Mouse (Mus musculus) left cerebral cortex, postnatal 25 days (tissue): ENCODE data around the gene Fbxo41. TPM values are rescaled to one million over a fixed set of nuclear protein-coding genes. Genes with fewer than 3 reads are reported as not detected.
A peak's percentile ranks its signal among the peaks of the same experiment; 100 is the strongest.

Experiments
- DNase-seq, 2 experiments: peaks; one replicate each; pipeline ENCODE4 v3.0.0; 2022; ENCODE audit warnings: low spot score in 2 of 2, mixed read lengths in 1 of 2
- intact Hi-C: fragments of 180-260 bp; cut with DNase I; formaldehyde crosslinking; loops from one replicate; pipeline ENCODE4 v1.15.1; 2025
- total RNA-seq, 2 experiments: library from RNA; stranded (reverse); gene quantifications; 2 replicates each; pipeline ENCODE4 v1.2.3; 2021

Fbxo41 gene
- total RNA-seq = 100 to 1,000 TPM; 109 to 112 TPM

DNA sequence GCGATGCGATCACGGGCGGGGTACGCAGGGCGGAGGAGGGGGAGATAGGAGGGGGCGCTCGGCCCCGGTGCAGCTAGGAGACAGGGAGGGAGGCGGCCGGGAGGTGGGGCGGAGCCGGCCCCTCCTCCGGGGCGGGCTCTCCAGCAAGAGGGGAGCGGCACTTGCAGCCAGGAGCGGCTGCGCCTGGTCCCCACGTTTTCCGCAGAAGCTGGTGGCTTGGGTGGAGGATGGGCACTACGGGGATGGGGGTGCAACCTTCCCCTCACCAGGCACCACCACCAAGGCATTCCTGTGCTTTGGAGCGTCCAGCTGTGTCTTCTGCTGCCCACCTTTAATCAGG, at the start of gene Fbxo41:
TSS of gene Fbxo41 (minus strand) at position 84 of the 340 bp plus-strand sequence.
- intact Hi-C loops = loop anchor here (1.0 kb wide), 1 partner anchor 52 kb away; the partner anchor contains the start of genes Cct7 and Pradc1

DNA sequence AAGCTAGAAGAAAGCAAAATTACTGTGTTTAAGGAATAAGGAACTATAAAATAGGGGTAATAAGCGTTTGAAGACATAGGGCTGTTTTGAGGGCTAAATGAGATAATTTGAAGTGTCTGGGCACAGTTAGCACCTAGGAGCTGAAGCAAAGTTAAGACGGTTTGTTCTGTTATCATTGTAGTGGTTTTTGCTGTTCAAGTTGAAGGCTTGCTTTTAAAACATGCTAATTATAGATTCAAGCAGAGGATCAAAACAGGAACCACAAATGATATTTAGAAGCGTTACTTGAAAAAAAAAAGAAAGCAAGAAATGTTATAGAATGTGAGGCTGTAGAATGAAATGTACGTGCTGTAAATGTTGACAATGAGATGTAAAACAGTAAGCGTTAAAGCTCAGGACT, 44.8 kb upstream of the Fbxo41 start:
- DNase-seq = no peak
- intact Hi-C loops = no loop called here

More for the DNA sequence above, at the start of gene Fbxo41:
- peak; percentile 79 to 84 for DNase-seq

DNA sequence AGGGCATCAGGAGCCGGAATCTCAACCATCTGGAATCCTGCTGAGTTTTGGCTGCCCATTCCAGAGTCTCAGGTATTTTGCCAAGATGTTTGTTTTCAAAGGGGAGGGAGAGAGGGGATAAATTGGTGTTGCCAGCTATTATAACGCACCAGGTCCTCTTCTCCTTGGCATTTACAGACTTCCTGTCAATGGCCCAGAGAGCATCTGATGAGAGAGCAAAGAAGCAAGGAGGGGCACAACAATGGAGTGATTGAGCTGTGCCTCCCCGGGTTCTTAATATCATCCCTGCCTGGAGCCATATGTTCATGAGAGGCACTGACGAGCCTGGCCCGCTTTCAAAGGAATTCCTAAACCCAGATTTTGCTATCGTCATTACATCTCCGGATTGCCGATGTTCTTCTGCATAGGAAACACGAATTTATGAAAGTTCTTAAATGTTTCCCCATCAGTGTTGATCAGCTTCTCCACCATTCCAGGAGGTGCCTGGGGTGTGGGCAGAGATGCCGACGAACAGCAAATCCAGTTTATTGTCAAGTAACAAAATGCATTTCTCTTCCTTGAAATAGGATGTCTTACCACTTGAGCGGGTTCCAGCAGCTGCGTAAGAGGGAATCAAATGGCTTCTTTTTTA, 41.6 kb upstream of the Fbxo41 start:
- peak; percentile 59 to 79 for DNase-seq
- intact Hi-C loops = loop anchor here (2.0 kb wide), 1 partner anchor 32 kb away; the partner anchor contains the start of gene Egr4

DNA sequence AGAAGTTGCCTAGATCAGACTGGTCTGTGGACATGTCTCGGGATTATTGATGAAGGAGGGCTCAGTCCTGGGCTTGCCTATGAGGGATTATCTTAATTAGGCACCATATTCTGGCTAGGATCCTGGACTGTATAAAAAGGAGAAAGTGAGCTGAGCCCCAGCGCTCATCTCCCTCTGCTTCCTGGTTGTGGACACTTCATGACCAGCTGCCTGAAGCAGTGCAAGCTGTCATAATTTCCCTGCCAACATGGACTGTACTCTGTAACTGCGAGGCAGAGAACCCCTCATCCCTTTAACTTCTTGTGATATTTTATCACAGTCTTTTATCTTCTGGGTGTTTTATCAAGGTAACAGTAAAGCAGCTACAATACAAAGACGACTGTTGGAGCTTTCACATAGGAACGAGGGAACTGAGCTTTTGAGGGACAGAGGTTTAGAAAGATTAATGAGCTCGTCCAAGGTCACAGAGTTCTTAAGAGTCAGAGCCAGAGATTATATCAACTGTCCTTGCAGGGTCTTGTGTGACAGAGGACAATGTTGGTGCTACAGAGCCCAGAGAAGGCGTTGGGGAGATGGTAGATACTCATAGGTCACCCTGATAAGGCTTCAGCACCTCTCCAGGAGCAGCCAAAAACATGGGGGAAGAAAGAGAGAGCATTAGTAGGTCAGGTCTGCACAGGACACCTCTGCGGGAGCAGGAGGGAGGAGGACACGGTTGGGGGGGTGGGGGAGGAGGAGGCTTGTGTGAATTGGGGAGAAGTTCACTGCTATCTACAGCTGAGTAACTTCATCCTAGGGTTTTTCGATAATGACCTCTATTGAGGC, 40.8 kb upstream of the Fbxo41 start:
- intact Hi-C loops = loop anchor here (2.0 kb wide), 1 partner anchor 31 kb away; the partner anchor contains the start of gene Egr4
- DNase-seq = no peak

DNA sequence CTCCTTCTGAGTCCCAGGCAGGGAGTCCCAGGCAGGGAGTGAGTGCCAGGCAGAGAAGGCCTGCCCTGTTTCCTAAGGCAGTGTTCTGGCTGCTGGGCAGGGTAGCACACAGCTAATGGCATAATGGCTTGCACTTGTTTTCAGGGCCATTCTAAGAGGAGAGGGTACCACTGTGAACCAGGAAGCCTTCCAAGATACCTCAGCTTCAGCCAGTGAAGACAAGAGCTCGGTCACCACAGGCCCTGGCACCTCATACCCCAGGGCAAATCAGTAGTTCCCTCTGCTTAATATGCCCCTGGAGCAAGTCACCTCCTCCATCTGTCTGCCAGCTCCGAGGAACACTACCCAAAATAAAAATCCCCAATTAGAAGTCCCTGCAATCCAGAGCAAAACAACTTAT, 20.0 kb upstream of the Fbxo41 start:
- peak in 1 of 2 experiments; percentile 66 for DNase-seq
- intact Hi-C loops = no loop called here

DNA sequence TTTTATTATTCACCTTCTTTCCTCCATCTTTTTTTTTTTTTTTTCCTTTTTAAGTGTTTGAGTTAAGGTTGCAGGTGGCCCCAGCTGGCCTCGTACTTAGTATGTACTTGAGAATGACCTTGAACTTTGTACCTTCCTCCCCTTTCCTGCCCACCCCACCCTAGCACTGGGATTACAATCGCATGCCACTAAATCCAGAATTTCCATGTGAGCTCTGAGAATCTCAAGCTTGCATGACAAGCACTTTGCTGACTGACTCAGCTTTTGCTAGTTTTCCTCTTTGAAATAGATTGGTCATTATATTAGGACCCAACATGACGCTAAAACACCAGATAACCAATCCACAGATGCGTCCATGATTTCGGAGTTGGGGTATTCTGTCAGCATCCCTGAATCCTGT, 19.2 kb upstream of the Fbxo41 start:
- no peak for DNase-seq
- intact Hi-C loops = no loop called here

DNA sequence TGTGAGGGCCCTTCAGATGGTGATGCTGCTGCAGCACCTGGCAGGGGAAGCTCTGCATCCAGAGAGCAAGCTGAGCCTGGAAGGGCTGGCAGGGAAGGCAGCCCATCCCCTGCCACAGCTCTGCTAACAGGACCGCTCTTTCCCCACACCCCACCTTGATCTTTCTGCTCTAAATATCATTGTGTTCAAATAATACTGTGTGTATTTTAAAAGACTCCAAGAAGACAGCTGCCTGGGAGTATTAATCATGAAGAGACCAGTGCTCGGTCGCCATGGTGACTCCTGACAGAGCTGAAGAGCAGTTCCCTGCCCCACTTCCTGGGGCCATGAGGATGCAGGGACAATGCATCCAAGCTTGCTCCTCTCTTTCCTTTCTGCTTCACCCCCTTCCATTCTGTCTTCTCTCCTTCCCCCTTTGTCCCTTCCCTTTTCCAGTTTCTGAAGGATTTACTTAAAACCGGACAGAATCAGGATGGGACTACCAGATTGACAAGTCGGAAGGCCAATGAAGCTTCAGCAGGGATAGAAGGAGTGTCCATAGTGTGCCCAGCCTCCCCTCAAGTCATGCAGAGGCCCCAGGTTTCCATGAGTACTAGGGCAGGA, 15.4 kb upstream of the Fbxo41 start:
- intact Hi-C loops = no loop called here
- DNase-seq = peak; percentile 54 to 57

DNA sequence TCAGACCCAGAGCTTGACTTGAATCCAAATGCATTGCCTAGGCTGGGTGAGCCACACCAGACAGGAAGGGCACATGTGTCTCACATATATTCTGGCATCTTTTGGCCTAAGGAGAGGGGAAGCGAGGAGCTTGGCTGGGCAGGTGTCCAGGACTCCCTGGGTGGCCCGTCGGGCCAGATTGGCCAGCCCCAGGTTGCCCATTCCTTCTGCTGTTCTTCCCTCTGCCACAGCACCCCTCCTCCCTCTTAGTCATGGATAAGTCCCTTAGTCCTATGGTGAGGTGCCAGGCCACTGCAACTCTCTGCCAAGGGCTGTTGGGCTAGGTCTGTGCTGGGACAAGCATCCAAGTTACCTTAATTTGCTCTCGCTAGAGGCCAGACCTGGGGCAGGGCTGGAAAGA, 13.1 kb upstream of the Fbxo41 start:
- no peak for DNase-seq
- intact Hi-C loops = no loop called here

DNA sequence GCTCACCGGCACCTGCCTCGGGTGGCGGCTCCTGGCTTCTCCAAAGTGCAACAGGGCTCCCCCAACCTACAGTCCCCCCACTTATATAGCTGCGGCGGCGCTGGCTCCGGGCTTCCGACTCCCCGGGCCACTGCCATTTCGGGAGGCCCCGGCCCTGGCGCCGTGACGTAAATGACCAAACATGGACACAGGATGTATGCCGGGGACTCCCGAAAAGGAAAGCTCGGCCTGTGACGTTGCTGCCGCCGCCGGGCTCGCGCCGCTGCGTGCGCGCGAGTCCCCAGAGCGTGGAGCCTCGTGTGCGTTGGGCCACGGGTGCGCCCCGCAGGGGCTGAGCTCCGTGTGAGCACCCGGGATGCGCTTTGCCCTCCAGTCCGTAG, 10.7 kb upstream of the Fbxo41 start, which contains the start of gene Egr4:
TSS of gene Egr4 (minus strand) at position 59 of the 380 bp plus-strand sequence.
- peak; percentile 94 to 98 for DNase-seq
- intact Hi-C loops = loop anchor here (2.0 to 5.0 kb wide), 4 partner anchors 31 to 74 kb away; partner anchors contain the start of gene Alms1

DNA sequence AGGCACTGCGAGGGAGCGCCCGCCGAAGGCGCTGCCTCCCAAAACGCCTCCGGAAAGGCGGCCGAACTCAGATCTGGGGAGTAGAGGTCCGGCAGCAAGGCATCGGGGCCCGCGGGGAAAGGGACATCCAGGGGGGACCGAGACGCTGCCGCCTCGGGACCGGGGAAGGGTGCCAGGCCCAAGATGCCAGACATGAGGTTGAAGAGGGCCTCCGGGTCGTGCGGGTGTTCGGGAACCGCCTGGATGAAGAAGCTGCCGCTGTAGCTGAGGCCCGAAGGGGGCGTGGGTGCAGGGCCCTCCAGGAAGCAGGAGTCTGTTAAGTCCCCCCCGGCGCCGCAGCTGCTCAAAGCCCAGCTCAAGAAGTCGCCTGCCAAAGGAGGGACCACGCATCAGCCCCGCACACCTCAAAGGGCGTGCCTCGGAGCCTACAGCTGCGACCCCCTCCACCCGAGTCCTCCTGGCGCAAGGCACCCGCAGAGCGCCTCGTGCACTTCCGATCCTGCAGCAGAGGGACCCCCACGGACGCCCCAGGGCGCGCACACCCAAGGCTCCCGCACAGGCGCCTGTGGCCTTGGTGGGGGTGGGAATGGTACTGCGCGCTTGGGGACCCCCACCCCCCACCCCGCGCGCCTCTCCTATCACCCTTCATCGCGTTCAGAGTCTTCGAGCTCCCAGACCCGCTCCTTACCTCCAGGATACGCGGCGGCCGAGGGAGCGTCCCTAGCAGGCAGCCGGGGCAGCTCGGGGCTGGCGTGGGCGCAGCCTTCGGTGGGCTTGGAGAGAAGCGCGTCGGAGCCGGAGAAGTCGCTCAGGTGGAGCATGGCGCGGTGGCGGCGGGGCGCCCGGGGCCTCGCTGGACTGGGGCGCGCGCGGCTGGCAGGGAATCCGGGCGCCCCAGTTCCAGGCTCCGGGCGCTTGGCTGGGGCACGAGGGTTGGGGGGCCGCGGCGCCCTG, 10.1 kb upstream of the Fbxo41 start:
- DNase-seq = peak; percentile 40 to 55
- intact Hi-C loops = loop anchor here (2.0 to 5.0 kb wide), 4 partner anchors 32 to 74 kb away; partner anchors contain the start of gene Alms1

DNA sequence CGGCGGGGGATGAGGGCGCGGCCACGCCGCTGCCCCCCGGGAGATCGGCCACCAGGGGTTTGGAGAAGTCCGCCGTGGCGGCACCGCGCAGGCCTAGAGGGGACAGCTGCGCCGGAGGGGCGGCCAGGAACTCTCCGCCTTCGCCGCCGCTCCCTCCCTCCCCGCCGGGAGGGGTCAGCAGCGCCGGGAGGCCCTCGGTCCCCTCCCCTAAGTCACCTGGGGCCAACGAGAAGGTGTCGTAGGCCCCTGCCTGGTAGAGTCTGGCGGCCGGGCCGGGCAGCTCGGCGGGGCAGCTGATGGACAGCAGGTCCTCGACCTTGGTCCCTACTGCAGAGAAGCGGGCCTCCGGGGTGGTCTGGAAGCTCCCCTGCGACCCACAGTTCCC, 9.3 kb upstream of the Fbxo41 start:
- no peak for DNase-seq
- intact Hi-C loops = loop anchor here (2.0 to 5.0 kb wide), 4 partner anchors 33 to 75 kb away; partner anchors contain the start of gene Alms1

DNA sequence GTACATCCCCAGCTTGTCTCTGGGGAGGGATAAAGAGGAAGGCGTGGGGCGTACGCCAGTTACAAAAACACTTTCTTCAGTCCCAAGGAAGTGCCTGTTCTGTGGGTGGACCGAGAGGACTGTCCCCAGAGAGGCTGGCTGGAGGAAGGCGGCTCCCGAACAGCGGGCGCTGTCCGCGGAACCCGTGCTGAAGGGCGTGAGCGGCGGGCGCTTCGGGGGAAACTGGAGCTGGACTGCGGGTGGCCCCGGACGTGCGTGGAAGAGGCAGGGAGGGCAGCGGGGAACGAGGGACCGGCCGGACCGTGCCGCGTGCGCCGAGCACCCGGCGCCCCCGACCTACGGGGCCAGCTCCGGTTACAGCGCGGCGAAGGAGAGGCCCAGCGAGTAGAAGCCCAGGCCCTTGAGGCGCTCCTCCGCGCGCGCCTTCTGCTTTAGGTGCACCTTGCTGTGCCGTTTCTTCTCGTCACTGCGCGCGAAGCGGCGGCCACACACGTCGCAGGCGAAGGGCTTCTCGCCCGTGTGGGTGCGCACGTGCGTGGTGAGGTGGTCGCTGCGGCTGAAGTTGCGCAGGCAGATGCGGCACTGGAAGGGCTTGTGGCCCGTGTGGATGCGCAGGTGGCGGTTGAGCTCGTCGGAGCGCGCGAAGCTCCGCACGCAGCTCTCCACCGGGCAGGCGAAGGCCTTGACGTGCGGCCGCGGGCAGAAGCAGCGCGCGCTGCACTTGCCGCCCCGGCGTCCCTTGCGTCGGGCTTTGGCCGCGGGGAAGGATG, 8.7 kb upstream of the Fbxo41 start:
- intact Hi-C loops = loop anchor here (2.0 to 5.0 kb wide), 4 partner anchors 33 to 76 kb away; partner anchors contain the start of gene Alms1
- peak; percentile 41 to 48 for DNase-seq

DNA sequence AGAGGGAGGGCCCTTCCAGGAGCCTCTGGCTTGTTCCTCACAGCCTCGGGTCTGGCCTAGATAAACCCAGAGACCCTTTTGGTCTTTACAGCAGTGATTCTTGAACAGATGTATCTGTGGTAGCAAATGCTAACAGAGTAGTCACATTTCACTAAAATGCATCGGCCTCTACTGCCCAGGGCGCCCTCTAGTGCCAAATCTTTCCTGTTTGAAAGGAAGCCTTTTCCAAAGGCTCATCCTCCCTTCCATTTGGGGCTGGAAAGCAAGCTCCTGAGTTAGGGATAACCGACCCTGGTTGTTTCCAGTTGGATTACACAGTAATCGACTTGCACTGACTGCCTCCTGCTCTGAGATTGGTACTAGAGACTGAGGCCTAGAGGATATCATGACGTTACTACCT, 7.7 kb upstream of the Fbxo41 start:
- peak; percentile 81 to 91 for DNase-seq
- intact Hi-C loops = loop anchor here (5.0 kb wide), 2 partner anchors 43 to 77 kb away; partner anchors contain the start of gene Alms1

DNA sequence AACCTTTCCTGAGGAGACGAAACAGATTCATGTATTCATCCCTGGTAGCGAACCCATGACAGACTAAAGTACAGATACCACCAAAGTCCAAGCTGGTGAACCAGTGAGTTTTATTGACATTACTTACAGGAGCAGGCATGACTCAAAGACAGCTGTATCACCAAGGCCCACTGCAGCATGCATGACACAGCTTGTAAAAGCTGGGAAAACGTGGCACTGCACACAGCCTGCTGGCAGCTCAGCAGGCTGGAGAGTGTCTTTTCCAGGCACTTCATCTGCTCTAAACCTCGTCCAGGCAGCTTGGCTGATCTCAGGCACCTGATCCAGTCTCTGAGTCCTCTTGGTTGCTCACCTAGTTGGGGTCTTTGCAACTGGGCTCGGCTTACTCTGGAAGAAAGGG, 5.8 kb upstream of the Fbxo41 start:
- peak in 1 of 2 experiments; percentile 63 for DNase-seq
- intact Hi-C loops = no loop called here

DNA sequence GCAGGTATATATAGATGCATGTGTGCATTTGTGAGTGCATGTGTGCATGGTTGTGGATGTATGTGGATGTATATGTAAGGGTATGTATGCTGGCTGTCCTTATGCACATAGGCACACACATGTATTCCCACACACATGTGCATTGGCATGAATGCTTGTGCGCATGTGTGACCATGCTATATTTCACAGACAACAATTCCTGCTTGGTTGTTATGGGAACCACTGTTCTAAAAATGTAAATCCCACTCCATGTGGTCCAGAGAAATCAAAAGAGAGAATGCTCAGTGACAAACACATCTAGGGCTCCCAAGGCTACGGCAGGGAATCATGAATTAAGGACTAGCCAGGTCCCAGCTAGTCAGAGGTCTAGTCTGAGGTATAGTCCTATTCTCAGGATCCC, 2.1 kb upstream of the Fbxo41 start:
- peak; percentile 18 to 47 for DNase-seq
- intact Hi-C loops = no loop called here

DNA sequence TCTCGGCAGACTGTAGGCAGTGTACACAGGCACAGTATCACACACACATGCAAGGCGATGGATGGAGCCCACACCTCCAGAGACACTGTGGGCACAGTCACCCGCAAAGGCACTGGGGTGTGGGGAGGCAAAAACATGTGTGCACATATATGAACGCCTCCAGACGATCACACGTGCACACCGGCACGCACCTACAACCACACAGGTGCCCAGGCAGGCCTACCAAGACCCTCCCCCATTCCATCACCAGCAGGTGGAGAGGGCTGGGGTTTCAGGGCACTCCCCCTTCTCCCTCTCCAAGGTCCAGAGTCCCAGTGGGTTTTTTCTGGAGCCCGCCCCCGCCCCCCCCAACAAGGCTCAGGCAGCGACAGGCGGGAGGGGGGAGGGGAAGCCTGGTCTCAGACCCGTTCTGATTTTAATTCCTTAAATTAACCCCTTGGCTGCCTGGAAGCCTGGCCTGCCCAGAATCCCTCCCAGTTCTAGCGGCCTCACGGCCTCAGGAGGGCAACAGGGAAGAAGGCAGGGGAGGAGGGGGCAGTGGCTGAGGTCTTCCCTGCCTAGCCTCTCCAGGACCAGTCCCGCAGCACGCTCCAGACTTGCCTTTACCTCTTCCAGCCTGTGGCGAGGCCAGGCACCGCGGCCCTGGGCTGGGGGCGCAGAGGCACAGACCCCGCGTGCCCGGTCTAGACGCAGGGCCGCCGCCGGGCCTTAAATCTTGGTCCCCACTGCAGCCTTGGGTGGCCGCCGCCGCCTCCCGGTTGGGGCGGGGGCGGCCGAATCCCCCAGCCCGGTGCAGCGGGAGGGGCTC, 487 bp downstream of the Fbxo41 start:
- peak; percentile 49 to 64 for DNase-seq
- intact Hi-C loops = loop anchor here (1.0 kb wide), 1 partner anchor 51 kb away; the partner anchor contains the start of genes Cct7 and Pradc1

DNA sequence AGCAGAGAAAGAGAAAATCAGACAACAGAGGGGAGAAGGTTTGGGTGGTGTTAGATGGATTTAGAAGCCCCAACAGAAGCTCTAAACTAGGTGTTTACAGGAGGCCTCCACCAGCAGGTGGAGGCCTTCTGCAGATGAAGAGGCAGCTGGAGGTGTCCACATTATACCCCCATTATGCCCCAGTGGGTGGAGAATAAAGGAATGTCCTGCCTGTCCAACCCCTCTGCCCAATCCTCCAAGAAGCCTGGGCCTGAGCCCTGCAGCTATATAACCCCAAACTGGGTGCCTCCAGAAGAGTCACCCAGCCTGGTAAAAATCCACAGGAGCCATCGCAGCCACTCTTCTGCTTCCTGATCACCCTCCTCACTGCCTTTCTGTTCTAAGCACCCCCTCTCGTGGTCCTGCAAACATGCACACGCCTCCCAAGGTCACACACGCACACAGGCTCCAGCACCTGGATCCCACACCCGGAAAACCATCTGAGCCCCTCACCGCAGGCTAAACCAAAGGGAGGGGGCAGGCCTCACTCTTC, 1.2 kb downstream of the Fbxo41 start:
- no peak for DNase-seq
- intact Hi-C loops = loop anchor here (1.0 kb wide), 1 partner anchor 50 kb away; the partner anchor contains the start of genes Cct7 and Pradc1
